In genomic region chr12:114468857-114469256, GRCm38 (mm10) we compare ENCODE assay signal across 25 mouse cellular contexts.
A peak's percentile ranks its signal among the peaks of the same experiment; 100 is the strongest.
DNase-seq lines count a peak whose midpoint lies in the region; ATAC-seq and TF ChIP-seq lines count a peak whose summit lies in the region.
"Had no signal": no experiment of that assay in that cellular context is flagged by ENCODE, and none has a peak within 500 bp of the region (broad histone marks: within the 10 kb centered on the region; RNA-seq: fewer than 3 reads in every experiment).

No protein-coding gene starts in this region.

- DNase-seq in natural killer cell, adult 2 months (ENCODE audit: low spot score in 2 of 2): peak; percentile 26 to 52
- peak; percentile 26 for DNase-seq in thymus, postnatal 4 days
- no peak for DNase-seq in right cerebral cortex, postnatal 4 days
- no peak for DNase-seq in cerebellum, adult 9-11 months
- no peak for DNase-seq in left cerebral cortex, adult 2 months (ENCODE audit: extremely low spot score in 1 of 2, low spot score in 2 of 2)
- DNase-seq: adrenal gland, adult 8-10 months; cerebellum, postnatal 14 days; heart, adult 18-20 months; heart, postnatal 4 days; kidney, adult 18-20 months; kidney, postnatal 10 days; left cerebral cortex, postnatal 4 days; liver; liver, postnatal 0 days; lung, postnatal 10 days had no signal

- no peak overlapping the region for H3K4me3 ChIP-seq in left cerebral cortex, adult 2 months
- H3K4me3 ChIP-seq: embryonic facial prominence, embryonic 10.5 days; forebrain, embryonic 12.5 days; heart, embryonic 15.5 days; megakaryocyte, embryonic 14.5 days; midbrain, embryonic 15.5 days; myocyte had no signal

- ATAC-seq in CD4-positive, CD25-positive, alpha-beta regulatory T cell, adult 4 months: peak; percentile 56
- ATAC-seq in granulocyte monocyte progenitor cell, adult 5-6 weeks (replicated peaks; ENCODE audit: poor library complexity, severe bottlenecking): peak; percentile 77
- ATAC-seq: hindbrain, postnatal 0 days; liver, postnatal 0 days; midbrain, embryonic 15.5 days had no signal

- intact Hi-C loops in left cerebral cortex, adult 2 months (cut with DNase I): no loop called here

- no peak for TF ChIP-seq CTCF in left cerebral cortex, adult 2 months (IDR thresholded peaks at IDR 0.05)

- no peak overlapping the region for H3K27ac ChIP-seq in left cerebral cortex, adult 2 months
- H3K27ac ChIP-seq: embryonic facial prominence, embryonic 10.5 days; forebrain, embryonic 12.5 days; heart, embryonic 15.5 days; hindbrain, postnatal 0 days; midbrain, embryonic 15.5 days; stomach, postnatal 0 days had no signal

Comparison
In these comparisons a context has a peak if more than half of its experiments do, and no peak if none do; other contexts are left out.
1. DNase-seq: peak in natural killer cell, adult 2 months (2 of 2) and thymus, postnatal 4 days (single experiment); none in right cerebral cortex, postnatal 4 days (single experiment), cerebellum, adult 9-11 months (single experiment) and left cerebral cortex, adult 2 months (0 of 2).